Mouse (Mus musculus) gastrocnemius, adult 18-20 months (tissue): ENCODE measurements around the gene Cables2. TPM values are rescaled to one million over a fixed set of nuclear protein-coding genes. Genes with fewer than 3 reads are reported as not detected.

Source experiments
- DNase-seq: peaks from one replicate; pipeline ENCODE4 v3.0.0; 2021; ENCODE audit warnings: low spot score
- total RNA-seq, 2 experiments: library from RNA; stranded (reverse); gene quantifications; 2 replicates each; pipeline ENCODE4 v1.2.3; 2021

Gene Cables2
- total RNA-seq, 2 experiments from 2014 or later: 8.2 to 9.1 TPM

DNA sequence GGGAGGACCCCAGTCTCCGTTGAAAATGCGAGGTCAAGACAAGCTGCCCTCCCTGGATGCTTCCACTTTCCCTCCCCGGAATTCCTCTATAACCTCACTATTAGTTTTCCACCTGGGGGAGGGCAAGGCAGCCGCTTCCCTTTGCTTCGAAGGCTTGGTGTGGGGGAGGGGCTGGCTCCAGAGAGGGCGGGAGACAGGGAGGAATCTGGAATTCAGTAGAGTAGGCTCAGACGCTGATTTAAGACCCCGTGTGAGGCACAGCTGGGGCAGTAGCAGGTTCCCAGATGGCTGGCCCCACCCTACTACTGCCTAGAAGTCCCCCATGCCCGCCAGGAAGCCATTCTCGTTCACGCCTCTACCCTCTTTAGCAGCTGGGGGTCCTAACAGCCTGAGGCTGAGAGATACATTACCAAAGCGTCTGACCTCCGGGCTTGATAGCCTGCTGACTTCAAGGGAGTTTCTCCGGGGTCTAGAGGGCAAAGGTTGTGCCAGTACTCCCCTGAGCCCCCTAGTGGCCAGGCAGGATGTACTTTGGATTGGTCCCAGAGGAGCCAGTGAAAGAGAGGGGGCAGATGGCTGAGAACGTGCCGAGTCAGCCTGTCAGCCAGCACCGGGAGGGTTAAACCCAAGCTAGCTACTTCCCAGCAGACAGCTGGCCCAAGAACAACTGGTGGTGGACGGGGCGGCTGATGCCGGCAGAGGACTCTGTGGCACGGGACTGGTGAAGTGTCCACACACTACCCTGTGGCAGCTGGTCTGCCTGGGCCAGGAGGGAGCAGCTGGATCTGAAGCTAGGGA, 45.8 kb downstream of the Cables2 start:
- peak; percentile 69 for DNase-seq

DNA sequence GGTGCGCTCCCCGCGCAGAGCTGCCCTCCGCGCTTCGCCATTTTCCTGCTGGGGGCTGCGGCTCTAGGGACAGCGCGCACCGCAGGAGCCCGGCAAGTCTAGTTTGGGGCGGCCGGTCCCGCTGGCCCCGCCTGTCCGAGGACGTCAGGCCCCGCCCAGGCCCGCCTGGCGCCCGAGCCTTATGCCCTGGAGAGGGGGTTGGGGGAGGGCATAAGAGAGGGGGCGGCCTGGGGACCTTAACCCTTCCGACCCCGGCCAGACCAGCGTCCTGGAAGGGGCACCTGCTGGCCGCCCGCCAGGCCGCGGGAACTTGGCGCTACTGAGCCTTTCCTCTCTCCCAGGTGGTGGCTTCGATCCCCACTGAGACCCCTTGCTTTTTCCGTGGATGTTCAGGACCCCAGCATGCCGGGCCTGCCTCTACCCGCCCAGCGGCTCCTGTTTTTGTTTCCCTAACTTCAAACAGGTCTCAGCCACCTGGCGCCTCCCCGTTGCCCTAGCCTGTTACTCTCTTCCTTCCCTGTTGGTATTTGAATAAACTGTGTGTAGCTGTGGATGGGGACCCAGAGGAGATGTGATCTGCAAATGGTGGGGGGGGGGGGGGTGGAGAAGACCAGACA, 47.4 kb downstream of the Cables2 start, which contains the start of gene Lama5:
Gene Lama5, minus strand, starts transcription at position 98 of the 617 bp plus-strand sequence.
- DNase-seq: no peak

DNA sequence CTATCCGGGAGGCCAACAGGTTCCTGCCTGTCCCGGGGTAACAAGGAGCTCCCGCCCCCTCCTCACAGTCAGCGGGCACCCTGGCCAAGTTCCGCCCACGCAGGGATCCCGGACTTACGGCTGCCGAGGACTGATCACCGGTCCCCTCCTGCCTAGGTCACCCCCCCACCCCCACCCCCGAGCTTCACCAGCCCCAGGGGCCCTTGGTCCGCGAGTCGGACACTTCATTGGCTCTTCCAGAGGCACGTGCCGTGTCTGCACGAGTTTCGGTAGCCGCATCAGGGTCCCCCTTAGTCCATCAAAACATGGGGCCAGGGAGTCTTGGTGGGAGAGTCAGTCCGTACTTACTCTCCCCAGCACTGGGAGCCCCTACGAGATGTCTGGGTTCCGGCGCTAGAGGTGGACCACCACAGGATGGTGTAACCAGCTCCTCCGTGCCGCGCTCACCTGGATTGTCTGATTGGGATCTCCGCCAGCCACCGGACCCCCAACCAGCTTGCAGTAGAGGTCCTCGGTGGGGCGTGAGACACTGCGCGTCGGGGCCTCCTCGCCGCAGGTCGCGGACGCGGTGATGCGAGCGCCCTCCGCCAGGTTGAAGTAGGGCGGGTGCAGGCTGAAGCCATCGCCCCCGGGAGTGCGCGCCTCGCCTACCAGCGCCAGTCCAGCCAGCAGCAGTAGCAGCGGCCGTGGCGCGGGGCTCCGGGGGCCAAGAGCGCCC, 48.1 kb downstream of the Cables2 start:
- DNase-seq: no peak

DNA sequence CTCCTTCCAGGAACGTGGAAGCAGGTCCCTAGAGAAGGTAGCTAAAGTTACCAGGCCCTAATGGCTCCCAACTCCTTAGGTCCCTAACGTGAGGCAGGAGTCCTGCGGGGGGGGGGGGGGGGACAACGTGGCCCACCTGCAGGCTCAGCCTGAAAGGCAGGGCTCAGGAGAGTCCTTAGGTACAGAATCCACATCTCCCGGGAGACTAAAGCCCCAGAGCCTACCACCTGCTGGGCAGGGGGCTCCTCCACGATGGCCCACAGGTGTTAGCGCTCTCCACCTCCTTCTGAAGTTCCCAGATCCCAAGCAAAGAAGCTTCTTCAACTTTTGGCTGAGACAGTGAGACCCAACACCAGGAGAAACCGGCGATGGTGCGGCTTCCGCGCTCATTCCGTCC, 48.7 kb downstream of the Cables2 start:
- DNase-seq: no peak

DNA sequence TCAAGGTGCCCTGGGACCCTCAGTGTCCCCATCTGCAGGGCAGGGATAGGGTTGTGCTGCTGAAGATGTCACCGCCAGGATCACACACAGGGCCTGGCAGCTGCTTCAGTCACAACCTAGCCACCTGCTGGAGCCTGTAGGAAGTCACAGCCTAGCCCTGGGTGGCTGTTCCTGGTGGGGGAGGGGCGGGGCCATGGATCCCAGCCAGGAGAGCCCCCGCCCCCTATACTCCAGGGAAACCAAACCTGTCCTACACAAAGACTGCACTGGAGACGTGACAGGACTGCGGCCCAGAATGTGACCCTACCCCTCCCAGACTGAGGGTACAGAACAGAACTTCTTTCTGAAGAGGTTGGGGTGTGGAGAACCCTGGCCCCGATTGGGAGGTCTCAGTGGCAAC, 51.0 kb downstream of the Cables2 start:
- no peak for DNase-seq

DNA sequence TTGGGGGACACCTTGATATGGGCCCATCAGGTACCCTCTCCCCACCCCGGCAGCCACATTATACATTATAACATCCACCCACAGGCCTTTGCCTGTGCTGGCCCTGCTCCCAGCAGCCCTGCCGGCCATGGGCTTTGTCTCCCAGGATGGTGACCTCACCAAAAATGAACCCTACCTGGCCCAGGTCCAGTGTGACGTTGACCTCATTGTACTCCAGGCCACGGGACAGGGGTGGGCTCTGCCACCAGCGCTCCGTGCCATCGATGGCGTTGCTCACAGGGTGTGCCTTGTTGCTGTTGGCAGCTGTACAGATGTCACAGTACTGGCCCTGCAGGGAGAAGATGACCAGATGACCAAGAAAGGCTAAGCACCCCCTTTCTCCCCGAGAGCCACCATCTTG, 52.2 kb downstream of the Cables2 start:
- no peak for DNase-seq

DNA sequence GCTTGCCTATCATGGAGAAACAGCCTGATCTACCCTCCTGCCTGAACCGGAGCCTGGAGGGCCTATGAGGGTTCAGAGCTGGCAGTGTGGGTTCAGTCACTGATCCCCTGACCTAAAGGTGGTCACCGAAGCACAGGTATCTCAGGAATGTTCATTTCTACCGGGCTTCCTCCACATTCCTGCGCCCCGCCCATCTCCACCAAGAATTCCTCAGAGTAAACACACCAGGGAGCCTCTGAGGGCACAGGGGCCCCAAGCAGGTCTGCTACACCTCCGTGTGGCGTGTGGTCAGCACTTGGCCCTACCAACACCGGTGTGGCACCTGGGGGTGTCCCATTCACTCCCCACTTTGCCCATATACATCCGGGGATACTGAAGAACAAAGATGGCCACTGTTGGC, 53.1 kb downstream of the Cables2 start:
- DNase-seq: no peak

DNA sequence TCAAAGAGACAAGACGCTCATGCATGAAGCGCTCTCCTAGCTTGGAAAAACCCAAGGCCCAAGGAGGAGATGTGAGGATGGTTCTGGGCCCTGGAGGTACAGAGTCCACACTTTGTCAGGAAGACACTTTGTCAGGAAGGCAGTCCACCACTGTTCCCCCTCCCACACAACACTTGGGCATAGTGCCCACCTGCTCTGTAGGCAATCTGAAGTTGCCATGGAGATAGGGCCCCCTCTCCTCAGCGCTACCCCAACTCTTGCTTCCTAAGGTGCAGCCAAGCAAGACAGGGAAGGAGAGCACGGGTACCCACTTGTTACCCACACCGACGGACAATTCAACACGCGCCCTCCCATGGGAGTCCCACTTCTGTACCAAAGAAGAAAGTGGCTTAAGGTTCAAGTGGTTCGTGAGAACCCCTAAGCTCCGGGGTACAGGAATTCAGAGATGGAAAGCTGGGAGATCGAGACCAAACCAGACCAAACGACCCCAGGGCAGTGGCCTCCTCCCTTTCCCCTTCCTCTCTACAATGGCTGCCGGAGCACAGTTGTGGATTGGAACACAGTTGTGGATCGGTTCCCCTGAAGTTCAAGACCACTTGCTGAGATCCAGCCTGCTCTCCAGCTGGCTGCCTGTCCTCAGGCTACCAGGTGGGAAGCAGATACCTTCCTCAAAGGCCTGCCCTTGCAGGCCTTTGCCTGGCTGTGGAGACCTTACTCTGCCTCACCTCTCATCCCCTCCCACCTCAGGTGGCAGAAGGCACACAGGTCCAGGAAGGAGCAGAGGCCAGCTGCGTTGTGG, 54.0 kb downstream of the Cables2 start:
- no peak for DNase-seq

DNA sequence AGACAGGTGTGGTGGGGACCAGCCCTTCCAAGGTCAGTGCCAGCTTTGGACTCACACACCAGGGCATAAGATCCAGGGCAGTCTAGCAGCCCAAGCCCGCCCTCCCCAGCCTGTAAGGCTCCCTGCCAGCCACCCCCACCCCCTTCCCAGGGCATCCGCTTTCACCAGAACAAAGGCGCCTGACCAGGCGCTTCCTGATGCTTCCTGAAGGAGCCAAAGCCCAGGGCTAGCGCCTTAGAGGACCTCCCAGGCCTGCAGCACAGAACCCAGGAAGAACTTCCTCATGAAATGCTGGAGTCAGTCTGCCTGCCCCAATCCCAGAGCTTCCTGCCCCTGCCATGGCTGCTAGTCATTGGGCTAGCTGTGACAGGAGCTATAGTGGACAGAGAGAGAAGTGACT, 54.6 kb downstream of the Cables2 start:
- no peak for DNase-seq

DNA sequence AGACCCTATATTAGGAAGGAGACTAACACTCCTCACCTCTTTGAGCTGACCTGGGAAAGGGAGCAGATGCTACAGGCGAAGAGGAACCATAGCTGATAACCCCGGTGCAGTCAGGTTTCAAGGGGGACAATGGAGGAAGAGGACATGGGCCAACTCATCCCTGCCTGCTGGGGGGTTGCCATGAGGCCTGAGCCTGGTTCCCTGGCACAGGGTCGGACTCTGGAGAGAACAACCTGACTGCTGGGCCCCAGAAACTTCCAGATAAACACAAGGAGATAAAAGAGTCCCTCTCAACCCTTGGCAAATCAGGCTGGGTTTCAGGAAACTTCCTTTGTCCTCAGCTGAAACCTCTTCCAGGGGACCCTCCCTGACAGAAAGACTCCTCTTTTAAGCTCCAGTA, 55.1 kb downstream of the Cables2 start:
- DNase-seq: no peak

DNA sequence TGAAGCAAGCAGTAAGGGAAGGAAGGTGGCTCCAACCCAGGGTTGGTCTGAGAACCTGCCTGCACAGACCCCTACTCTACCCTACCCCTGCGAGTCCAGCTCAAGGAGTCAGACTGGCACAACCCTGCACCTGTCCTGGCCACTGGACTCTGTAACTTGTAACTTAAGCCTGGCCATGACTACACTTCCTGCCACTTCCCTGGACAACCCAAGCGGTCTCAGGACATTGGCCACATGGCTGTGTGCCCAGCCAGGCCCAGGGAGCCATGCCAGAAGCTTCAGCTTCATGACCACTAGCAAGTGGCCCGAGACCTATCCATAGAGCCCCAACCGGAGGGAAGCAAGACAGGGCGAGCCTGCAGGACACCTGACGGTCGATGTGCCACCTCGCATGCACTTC, 55.7 kb downstream of the Cables2 start:
- peak; percentile 95 for DNase-seq

DNA sequence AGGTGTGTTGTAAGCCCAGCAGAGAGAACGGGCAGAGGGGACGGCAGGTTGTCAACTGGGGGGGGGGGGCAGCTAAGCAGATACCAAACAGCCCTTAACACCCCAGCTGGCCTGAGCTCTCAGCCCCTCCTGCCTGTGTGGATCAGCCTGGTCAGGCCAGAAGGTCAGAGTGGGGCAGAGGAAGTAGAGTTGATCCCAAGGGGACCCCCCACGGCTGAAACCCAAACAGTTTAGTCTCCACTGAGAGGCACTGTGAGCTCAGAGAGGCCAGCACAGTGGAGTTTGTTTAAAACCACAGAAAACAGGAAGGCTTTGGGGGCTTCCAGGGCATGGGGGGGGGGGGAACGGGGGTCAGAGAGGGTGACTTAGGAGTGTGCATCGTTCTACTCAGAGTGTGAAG, 56.4 kb downstream of the Cables2 start:
- DNase-seq: no peak

DNA sequence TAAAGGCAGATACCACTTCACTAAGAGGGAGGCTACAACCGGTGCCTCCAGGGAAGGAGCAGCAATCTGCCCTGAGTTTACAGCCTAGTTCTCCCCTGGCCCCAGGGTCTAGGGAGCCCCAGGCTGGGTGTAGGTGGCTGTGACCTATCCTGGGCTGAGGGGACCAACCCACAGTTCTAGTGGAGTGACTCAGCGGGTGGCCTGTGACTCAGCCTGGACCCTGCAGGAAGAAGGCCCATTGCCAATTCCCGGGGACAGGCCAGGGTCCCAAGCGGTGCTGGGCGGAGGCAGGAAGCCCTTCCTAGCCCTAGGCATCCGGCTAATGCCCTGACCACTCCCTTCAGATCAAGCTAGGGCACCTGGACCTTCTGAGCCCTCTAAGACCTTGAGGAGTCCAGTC, 57.3 kb downstream of the Cables2 start:
- no peak for DNase-seq

DNA sequence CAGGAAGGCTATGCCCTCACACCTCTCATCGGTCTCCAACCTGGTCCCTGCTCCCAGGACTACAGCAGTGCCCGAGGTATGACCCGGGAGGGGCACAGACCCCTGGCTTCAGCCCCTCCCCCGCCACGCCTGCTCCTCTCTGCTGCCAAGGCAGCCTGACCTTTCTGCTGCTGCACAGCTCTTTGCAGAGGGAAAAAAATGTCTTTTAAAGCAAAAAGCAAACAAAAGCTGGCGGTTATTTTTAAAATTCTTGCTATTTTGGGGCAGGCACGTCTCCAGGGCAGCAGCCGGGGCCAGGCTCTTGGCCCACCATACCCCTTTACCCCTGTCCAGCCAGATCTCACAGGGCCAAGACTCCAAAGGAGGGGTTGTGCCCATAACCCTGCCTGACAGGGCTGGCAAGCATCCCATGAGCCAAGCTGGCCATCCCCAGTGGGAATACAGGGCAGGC, 58.3 kb downstream of the Cables2 start:
- DNase-seq: no peak

DNA sequence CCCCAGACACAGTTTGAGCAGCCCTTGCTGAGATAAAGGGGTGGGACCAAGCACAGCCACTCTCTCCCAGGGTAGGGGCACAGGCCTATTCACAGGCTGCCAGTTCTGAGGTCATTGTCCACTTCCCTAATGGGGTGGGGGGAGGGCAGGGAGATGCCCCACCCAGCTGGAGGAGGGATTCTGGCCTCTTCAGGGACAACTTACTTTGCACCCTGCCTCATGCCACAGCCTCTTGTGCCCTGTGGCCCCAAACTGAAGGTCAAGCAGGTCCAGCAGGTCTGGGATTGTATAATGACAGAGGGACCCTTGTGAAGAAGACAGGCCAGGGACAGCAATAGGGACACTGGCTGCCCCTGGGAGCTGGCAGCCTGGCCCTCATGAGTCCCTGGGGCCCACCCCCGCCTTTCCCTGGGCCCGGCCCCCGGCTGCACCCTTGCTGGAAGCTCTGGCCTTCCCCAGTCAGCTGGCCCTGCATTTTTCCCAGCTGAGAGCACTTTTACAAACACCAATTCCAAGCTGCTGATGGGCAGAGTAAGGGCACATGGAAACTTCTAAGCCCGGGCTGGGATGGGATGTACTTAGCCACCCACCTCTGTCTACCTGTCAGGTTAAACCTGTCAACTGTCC, 58.8 kb downstream of the Cables2 start:
- no peak for DNase-seq

DNA sequence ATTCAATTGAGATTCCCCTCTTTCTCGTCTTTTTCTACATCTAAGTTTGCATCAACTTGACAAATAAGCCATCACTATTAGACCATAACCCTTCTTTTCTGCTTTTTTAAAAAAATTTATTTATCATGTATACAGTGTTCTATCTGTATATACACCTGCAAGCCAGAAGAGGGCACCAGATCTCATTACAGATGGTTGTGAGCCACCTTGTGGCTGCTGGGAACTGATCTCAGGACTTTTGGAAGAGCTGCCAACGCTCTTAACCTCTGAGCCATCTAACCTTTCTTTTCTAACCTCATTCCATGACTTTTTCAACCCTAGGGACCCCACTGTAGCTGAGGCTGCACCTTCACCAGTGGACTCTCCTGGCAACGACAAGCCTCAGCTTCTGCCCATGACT, 61.0 kb downstream of the Cables2 start:
- DNase-seq: no peak

DNA sequence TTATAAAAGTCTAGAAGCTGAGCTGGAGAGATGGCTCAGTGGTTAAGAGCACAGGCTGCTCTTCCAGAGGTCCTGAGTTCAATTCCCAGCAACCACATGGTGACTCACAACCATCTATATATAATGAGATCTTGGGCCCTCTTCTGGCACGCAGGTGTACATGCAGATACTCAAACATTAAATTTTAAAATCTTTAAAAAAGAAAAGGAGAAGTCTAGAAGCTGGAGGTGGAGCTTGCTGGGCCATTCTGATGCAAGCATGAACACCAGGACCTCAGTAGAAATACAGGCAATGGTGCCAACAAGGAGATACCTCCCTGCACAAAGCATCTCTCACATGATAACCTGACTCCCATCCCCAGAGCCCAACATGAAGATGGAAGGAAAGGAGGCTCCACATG, 64.3 kb downstream of the Cables2 start:
- DNase-seq: no peak
